Mouse (Mus musculus) cerebellum, postnatal 36 days (tissue): ENCODE data around the gene Trim46.

ENCODE experiments used
- DNase-seq, 2 experiments: peaks; one replicate each; pipeline ENCODE4 v3.0.0; 2021 to 2022; ENCODE audit warnings: mixed read lengths in 2 of 2

Gene Trim46

GRCm38 (mm10) chr3:89208075-89208657, 37.9 kb downstream of the Trim46 start:
- DNase-seq: no peak

- no peak for DNase-seq
These were observed 39.4 kb downstream of the Trim46 start for GRCm38 (mm10) chr3:89206695-89207094.

- no peak for DNase-seq
These were observed 40.0 kb downstream of the Trim46 start for GRCm38 (mm10) chr3:89206079-89206478.

- DNase-seq: no peak
These were observed 43.0 kb downstream of the Trim46 start for GRCm38 (mm10) chr3:89203142-89203514.

GRCm38 (mm10) chr3:89202253-89203141, 43.6 kb downstream of the Trim46 start, which contains the start of gene Gba:
Gba (plus strand) TSS chr3:89202928.
- DNase-seq: peak; percentile 84 to 91

- DNase-seq: no peak
These were observed 46.3 kb downstream of the Trim46 start for GRCm38 (mm10) chr3:89199839-89200238.

GRCm38 (mm10) chr3:89195979-89196877, 49.9 kb downstream of the Trim46 start:
- DNase-seq: peak; percentile 78 to 84

- DNase-seq: no peak
These were observed 52.3 kb downstream of the Trim46 start for GRCm38 (mm10) chr3:89193853-89194252.

- DNase-seq: no peak
These were observed 52.8 kb downstream of the Trim46 start for GRCm38 (mm10) chr3:89193351-89193750.

- DNase-seq: no peak
These were observed 55.7 kb downstream of the Trim46 start for GRCm38 (mm10) chr3:89190436-89190835.

- DNase-seq: no peak
These were observed 57.6 kb downstream of the Trim46 start for GRCm38 (mm10) chr3:89188478-89188875.

GRCm38 (mm10) chr3:89187690-89188477, 58.2 kb downstream of the Trim46 start:
- no peak for DNase-seq

GRCm38 (mm10) chr3:89187197-89187596, 58.9 kb downstream of the Trim46 start:
- DNase-seq: no peak
